Mouse (Mus musculus) lung, embryonic 15.5 days (tissue): ENCODE results near the gene Daxx. TPM values are rescaled to one million over a fixed set of nuclear protein-coding genes. Genes with fewer than 3 reads are reported as not detected.

ENCODE experiments used
- microRNA-seq: library from miRNA; unstranded; fragments of <30 nt; microRNA quantifications from one replicate; pipeline ENCODE4, GENCODE M21; 2016
- polyA plus RNA-seq: library from polyadenylated mRNA; unstranded; fragments of >200 nt; fragmentation: Nextera tagmentation; extraction: Ambion mirVana; gene quantifications from 2 replicates; pipeline ENCODE4 v1.2.1, GENCODE M21; 2015

Gene Daxx
- polyA plus RNA-seq, 1 experiment from 2014 or later, result 54.6 TPM

Small RNA genes within 50 kb of the gene (microRNA-seq; reads per million reads assigned to microRNA genes)
- gene Gm27740, result not detected

Other genes with a start within 250 kb of the Daxx start
- gene Hnrnpm, start 222.6 kb upstream of the Daxx start, polyA plus RNA-seq, result 325 and 344 TPM in 2 replicates
- 58.8 and 60.7 TPM in 2 replicates for gene March2, start 190.7 kb upstream of the Daxx start, polyA plus RNA-seq
- gene Rab11b, start 148.9 kb upstream of the Daxx start, polyA plus RNA-seq, result 281 and 306 TPM in 2 replicates
- gene Angptl4, start 127.6 kb upstream of the Daxx start, polyA plus RNA-seq, result 43.7 and 47.0 TPM in 2 replicates
- gene Kank3, start 98.9 kb upstream of the Daxx start, polyA plus RNA-seq, result 68.0 and 77.8 TPM in 2 replicates
- 885 and 959 TPM in 2 replicates for gene Rps28, start 84.9 kb upstream of the Daxx start, polyA plus RNA-seq
- 425 and 461 TPM in 2 replicates for gene Ndufa7, start 84.8 kb upstream of the Daxx start, polyA plus RNA-seq
- gene Cd320, start 66.3 kb upstream of the Daxx start, polyA plus RNA-seq, result 69.4 and 74.0 TPM in 2 replicates
- gene Gm7029, start 35.6 kb upstream of the Daxx start, polyA plus RNA-seq, result not detected in 2 replicates
- 10.1 and 10.6 TPM in 2 replicates for gene Kifc1, start 18.8 kb upstream of the Daxx start, polyA plus RNA-seq
- gene Platr17, start 4.3 kb upstream of the Daxx start, polyA plus RNA-seq, result 0.28 and 0.31 TPM in 2 replicates
- 45.3 and 52.6 TPM in 2 replicates for gene Tapbp, start 6.5 kb downstream of the Daxx start, polyA plus RNA-seq
- 17.8 and 20.6 TPM in 2 replicates for gene Zbtb22, start 6.5 kb downstream of the Daxx start, polyA plus RNA-seq
- gene Rgl2, start 20.1 kb downstream of the Daxx start, polyA plus RNA-seq, result 47.7 and 57.8 TPM in 2 replicates
- gene Pfdn6, start 30.9 kb downstream of the Daxx start, polyA plus RNA-seq, result 137 and 153 TPM in 2 replicates
- gene Wdr46, start 31.2 kb downstream of the Daxx start, polyA plus RNA-seq, result 33.1 and 34.2 TPM in 2 replicates
- 3.8 and 4.3 TPM in 2 replicates for gene B3galt4, start 42.1 kb downstream of the Daxx start, polyA plus RNA-seq
- gene Vps52, start 46.4 kb downstream of the Daxx start, polyA plus RNA-seq, result 49.3 and 55.4 TPM in 2 replicates
- gene Rps18, start 46.6 kb downstream of the Daxx start, polyA plus RNA-seq, result 1,650 and 1,822 TPM in 2 replicates
- gene H2-K1, start 90.9 kb downstream of the Daxx start, polyA plus RNA-seq, result 49.7 and 69.2 TPM in 2 replicates
- 20.9 and 23.2 TPM in 2 replicates for gene Ring1, start 115.3 kb downstream of the Daxx start, polyA plus RNA-seq
- gene H2-Ke6, start 118.6 kb downstream of the Daxx start, polyA plus RNA-seq, result 46.1 and 49.1 TPM in 2 replicates
- gene Slc39a7, start 122.3 kb downstream of the Daxx start, polyA plus RNA-seq, result 192 and 205 TPM in 2 replicates
- gene Rxrb, start 122.4 kb downstream of the Daxx start, polyA plus RNA-seq, result 47.5 and 56.0 TPM in 2 replicates
- gene Col11a2, start 130.0 kb downstream of the Daxx start, polyA plus RNA-seq, result 4.1 and 5.0 TPM in 2 replicates
- 0.44 and 1.0 TPM in 2 replicates for gene H2-Oa, start 182.9 kb downstream of the Daxx start, polyA plus RNA-seq
- 12.1 and 13.8 TPM in 2 replicates for gene H2-DMa, start 210.1 kb downstream of the Daxx start, polyA plus RNA-seq
- gene Brd2, start 213.2 kb downstream of the Daxx start, polyA plus RNA-seq, result 102 and 106 TPM in 2 replicates
- gene H2-DMb2, start 233.9 kb downstream of the Daxx start, polyA plus RNA-seq, result 1.8 and 1.9 TPM in 2 replicates
- gene H2-DMb1, start 243.7 kb downstream of the Daxx start, polyA plus RNA-seq, result 2.0 and 3.2 TPM in 2 replicates